Mouse (Mus musculus) gastrocnemius, postnatal 36 days (tissue): ENCODE measurements at regions not wholly inside any gene's neighbourhood (a gene's known extent, or its start where the extent isn't known, plus 50 kb on each side); places are given as distances from the start of the nearest gene placed in this dataset.

Experiments used
- DNase-seq, 2 experiments: peaks; one replicate each; pipeline ENCODE4 v3.0.0; 2022
- intact Hi-C: fragments of 180-260 bp; cut with DNase I; formaldehyde crosslinking; loops from one replicate; pipeline ENCODE4 v1.15.1; 2025

DNA sequence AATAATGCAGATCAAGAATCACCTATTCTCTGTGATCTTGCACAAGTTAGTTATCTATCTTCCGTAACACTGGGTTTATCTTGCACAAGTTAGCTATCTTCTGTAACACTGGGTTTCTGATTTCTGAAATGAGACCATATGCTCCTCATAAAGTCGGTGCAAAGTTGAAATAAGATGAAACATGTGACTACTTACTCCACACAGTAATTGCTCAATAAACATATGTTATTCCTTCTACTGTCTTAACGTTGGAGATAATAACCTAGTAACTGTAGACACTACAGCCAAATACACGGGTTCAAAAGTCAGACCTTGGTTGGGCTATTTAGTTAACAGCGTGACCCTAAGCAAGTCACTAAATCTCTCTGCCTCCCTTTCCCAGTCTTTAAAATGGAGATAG lies 65.8 kb upstream of the Atp11b start:
- intact Hi-C loops: loop anchor here (5.0 kb wide), 2 partner anchors 284 to 374 kb away; no protein-coding TSS in a partner anchor
- DNase-seq: no peak

DNA sequence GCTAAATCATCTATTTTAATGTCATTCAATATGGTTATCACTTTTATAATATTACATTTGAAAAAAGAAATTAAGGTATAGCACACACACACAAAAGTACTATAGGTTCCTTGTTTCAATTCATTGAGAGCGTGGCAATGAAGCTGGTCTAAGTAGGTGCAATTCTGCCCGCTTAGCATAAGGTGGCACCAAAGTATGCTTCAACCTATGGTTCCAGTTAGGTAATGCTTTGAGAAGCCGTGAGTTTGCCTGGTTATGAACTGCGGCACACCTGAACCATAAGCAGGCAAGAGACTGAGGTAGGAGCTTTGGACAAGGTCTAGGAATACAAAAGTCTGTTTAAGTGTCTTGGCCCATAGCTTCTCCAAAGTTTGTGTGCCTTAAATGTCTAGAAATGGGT lies 65.1 kb upstream of the Atp11b start:
- intact Hi-C loops: loop anchor here (5.0 kb wide), 2 partner anchors 284 to 374 kb away; no protein-coding TSS in a partner anchor
- no peak for DNase-seq

DNA sequence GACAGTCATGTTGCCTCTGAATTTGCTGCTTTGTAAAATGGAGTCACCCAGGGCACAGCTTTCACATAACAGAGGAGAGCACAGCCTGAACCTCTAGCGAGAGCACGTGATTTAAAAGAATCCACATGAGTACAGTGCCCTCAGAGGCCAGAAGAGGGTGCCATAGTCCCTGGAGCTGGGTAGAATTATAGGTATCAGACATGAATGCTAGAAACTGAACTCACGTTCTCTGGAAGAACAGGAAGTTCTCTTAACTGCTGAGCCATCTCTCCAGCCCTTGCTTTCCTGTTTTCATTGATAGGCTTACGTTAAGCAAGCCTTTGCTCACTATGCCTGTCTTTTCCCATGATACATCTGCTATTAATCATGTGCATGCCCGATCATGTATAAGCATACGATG lies 60.9 kb upstream of the Atp11b start:
- intact Hi-C loops: no loop called here
- DNase-seq: peak; percentile 7 to 15

DNA sequence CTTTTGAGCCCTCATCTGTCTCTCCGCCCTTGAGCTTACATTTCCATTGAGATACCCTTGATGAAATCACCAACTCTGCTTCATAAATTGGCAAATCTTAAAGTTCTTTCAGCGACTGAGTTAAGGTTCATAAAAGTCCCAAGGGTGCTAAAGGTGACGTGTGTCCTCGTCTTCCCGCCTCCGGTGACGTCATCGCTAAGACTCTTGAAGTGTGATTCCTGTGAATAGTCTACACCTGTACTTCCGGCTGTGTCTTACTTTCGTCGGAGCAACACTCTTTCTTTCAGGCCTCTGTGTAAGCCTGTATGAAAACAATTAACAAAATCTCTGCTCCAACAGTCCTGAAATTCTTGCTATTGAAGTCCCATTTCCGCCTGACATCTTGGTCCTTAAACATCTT lies 60.4 kb upstream of the Atp11b start:
- intact Hi-C loops: no loop called here
- no peak for DNase-seq

DNA sequence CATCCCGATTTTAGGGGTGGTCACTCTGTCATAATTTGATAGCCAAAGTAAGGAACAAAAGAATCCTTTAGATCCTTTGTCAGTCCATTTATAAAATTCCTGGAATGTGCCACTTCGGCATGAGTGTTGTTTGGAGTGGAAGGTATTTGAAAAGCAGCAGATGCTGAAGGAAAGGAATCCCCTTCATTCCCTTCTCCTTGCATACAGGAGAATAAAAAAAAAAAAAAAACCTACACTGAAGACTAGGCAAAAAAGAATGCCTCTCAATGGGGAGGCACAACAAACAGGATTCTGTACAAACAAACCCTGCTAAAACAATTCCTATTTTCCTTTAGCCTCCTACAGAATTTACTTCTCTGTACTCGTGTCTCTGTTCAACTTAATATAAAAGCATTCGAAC lies 59.7 kb upstream of the Atp11b start:
- intact Hi-C loops: no loop called here
- no peak for DNase-seq

DNA sequence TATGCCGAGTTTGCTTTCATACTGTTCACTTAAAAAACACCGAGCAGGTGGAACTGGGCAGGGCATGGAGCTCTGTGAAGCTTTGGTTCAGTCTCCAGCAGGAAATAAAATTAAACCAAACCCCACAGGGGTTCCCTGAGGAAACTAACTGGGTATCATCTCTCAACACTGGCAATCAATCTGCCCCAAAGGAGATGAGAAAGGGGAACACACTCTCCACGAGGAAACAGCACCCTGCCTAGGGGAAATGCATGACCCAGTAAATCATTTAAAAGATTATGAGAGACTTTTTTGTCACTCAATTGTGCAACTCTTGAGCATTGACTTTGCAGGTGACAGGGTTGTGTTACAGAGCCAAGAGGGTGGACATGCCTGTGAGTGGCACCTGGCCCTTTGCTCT lies 58.0 kb upstream of the Atp11b start:
- DNase-seq: no peak
- intact Hi-C loops: no loop called here

DNA sequence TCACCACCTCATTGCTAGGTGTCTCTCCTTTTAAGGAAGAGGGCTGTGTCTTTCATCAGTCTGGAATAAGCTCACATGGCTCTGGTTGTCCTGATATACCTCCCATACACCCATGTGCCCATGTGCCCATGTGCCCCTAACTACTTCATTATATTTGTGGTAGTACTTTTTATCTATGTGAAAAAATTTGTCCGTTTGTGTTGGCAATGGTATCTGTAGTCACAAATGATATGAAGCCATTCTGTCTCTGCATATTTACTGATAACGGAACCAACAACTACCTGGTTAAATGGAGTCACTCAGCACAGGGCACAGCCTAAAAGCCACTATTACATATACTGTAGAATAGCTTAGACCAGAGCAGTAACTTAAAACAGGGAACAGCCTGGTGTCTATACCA lies 54.6 kb upstream of the Atp11b start:
- intact Hi-C loops: no loop called here
- no peak for DNase-seq

DNA sequence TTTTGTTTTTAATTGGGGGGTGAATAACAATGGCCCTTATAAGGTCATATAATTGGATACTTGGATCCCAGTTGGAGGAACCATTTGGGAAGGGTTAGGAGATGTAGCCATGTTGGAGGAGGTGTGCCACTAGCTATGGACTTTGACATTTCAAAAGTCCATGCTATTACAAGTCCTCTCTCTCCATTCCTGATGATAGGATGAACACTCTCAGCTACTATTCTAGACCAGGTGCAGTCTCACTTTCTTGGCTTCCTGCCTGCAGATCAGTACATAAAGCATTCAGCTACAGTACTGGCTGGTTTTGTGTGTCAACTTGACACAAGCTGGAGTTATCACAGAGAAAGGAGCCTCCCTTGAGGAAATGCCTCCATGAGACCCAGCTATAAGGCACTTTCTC lies 53.9 kb upstream of the Atp11b start:
- intact Hi-C loops: no loop called here
- no peak for DNase-seq

DNA sequence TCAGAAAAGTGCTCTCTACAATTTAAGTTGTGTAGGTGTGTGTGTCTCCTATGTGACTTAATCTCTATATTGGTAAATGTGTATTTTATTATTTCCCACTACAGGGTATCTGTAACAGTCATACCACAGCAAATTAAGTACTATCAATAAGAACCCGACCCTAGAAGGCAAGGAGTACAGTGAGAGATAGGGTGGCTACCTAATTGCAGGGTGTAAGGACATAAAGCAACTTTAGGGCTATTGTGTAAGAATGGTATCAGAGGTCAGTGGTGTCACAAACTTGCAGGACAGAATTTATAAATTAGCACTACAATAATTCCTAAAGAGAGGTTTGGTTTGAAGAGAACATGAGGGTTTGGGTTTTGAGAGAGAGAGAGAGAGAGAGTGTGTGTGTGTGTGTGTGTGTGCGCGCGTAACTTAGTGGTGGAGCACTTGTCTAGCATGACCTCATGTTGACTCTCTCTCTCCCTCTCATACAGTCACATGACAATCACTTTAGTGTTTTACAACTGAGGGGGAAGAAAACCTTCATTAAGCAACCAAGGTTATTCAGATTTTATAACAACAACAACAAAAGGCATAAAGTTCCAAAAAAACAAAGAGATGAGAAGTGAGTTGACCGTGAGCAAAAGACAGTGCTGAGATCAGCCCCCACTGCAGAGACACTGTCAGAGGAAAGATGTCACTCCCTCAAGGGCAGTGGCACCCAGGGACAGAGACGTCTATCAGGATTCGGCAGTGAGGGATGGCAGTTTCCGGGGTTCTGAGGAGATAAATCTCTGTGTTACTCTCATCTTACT lies 50.2 kb upstream of the Atp11b start:
- intact Hi-C loops: no loop called here
- no peak for DNase-seq
